Mouse (Mus musculus) E14TG2a.4 (cell line): ENCODE data around the gene Asap3.
A peak's percentile ranks its signal among the peaks of the same experiment; 100 is the strongest.

Source experiments
- H3K27me3 ChIP-seq: 2 replicates; pipeline ENCODE4 v1.6.1; 2014; ENCODE audit warnings: low read length, control low read depth; ENCODE audit not compliant: insufficient read depth
- H3K36me3 ChIP-seq: 2 replicates; pipeline ENCODE4 v1.6.1; 2014; ENCODE audit warnings: low read length, control low read depth; ENCODE audit not compliant: insufficient read depth
- H3K4me1 ChIP-seq: replicated peaks from 2 replicates; pipeline ENCODE4 v1.6.1; 2014; ENCODE audit warnings: low read depth, low read length, control low read depth
- H3K4me3 ChIP-seq: replicated peaks from 2 replicates; pipeline ENCODE4 v1.5.1; 2014; ENCODE audit warnings: mild to moderate bottlenecking, low read length
- H3K9me3 ChIP-seq: 2 replicates; pipeline ENCODE4 v1.6.1; 2014; ENCODE audit warnings: low read length, control low read depth
- CTCF ChIP-seq: conservative IDR thresholded peaks from 2 replicates; pipeline ENCODE4 v1.5.1; 2014; ENCODE audit warnings: low read length
- NANOG ChIP-seq: IDR thresholded peaks from 2 replicates; pipeline ENCODE4 v1.6.1; 2014; ENCODE audit warnings: borderline replicate concordance, low read length, mixed read lengths
- POU5F1 ChIP-seq: IDR thresholded peaks from 2 replicates; pipeline ENCODE4 v1.6.1; 2014; ENCODE audit warnings: low read length, borderline replicate concordance

Asap3 gene

DNA sequence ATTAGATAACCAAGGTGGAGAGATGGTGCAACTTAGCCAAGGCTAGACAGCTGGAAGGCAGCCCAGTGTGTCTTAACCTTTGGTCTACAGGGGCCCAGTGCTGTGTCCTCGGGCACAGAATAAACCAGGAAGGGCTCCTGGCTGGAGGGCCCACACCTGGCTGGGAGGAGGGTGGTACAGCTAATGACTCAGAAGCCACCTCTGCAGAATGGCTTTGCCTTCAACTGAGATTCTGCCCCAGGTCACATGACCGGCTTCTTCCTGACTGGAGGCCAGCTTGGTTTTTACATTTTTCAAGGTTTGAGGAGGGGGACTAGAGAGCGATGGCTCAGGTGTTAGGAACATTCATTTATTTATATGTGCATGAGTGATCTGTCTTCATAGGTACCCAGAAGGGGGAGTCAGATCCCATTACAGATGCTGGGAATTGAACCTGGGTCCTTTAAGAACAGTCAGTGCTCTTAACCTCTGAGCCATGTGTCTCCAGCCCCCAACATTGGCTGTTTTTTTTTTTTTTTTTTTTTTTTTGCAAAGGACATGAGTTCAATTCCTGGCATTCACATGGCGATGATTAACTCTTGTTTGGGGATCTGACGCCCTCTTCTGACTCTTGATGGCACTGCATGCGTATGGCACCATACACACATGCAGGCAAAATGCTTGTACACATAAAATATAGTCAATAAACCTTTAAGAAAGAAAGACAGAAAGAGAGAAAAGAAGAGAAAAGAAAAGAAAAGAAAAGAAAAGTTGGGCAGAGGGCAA, 17.0 kb upstream of the Asap3 start:
- Histone ChIP-seq H3K36me3 (peaks cover 96% of the 10 kb centered on the region), H3K4me1 (peaks cover 54% of the 10 kb centered on the region), H3K27me3 (no peaks in the 10 kb centered on the region), H3K9me3 (no peaks in the 10 kb centered on the region), H3K4me3 (no peak overlapping the region)
- TF ChIP-seq CTCF (peak; percentile 40), POU5F1 (no peak)

DNA sequence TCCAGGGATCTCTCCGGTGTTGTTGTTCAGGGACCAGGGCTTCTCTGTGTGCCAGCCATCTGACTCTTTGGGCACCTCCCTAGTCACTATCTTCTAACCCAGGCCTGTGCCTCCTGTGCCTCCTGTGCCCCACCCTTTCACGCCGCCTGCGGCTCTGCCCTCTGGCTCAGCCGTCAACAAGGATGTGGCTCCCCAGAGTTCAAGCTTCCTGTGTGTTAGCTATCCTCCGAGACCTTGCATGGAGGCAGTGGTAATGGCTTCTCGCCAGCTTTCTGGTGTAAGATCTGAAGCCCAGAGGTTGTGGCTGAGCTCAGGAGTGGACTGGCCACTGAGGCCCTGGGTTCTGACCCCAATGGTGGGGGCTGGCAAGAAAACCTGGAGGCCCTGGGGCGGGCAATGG, 16.3 kb upstream of the Asap3 start:
- H3K4me1 ChIP-seq: peaks cover 56% of the 10 kb centered on the region
- H3K36me3 ChIP-seq: peaks cover 95% of the 10 kb centered on the region
- no peaks in the 10 kb centered on the region for H3K9me3 ChIP-seq
- no peak overlapping the region for H3K4me3 ChIP-seq
- TF ChIP-seq CTCF: no peak
- no peak for TF ChIP-seq NANOG
- no peak for TF ChIP-seq POU5F1
- H3K27me3 ChIP-seq: no peaks in the 10 kb centered on the region

DNA sequence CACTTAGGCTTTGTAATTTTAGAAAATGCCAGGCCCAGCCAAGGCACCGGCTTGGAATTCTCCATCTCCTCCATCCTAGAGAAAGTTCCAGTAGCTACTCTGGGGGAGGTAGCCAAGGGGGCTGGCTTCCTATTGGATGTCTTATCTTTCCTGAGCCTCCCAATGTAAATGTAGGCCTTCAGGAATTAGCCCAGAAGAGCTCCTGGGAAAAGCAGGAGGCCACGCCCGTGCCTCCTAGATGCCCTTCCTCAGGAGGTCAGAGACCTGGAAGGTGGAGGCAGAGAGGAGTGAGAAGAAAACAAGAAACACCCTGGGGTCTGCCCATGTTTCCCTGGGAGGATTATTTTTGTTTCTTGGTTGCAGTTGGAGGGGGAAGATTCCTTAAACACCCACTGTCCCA, 12.6 kb upstream of the Asap3 start:
- no peaks in the 10 kb centered on the region for H3K27me3 ChIP-seq
- H3K4me1 ChIP-seq: peaks cover 79% of the 10 kb centered on the region
- peak overlapping the region; percentile 39 for H3K4me3 ChIP-seq
- H3K36me3 ChIP-seq: peaks cover 62% of the 10 kb centered on the region
- no peak for TF ChIP-seq POU5F1
- no peaks in the 10 kb centered on the region for H3K9me3 ChIP-seq

DNA sequence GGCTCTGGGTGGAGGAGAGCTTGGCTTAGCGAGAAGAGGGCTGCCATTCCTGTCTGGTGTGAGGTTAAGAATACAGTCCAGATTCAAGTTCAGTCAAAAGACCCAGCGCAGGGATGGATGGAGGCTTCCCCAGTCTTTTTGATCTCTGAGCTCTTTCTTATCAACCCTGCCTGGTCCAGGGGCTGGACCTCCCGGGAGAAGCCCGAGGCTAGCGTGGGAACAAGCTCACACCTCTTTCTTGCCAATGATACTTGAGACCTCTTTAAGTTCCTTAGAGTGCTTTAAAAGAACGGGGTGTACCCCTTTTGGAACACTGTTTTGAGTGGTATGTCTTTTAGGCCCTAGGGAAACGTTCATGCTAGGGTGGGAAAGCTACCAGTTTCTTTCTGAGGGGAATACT, 11.1 kb upstream of the Asap3 start:
- Histone ChIP-seq H3K27me3 (no peaks in the 10 kb centered on the region), H3K9me3 (no peaks in the 10 kb centered on the region), H3K4me3 (no peak overlapping the region), H3K4me1 (peaks cover 74% of the 10 kb centered on the region), H3K36me3 (peaks cover 47% of the 10 kb centered on the region)
- TF ChIP-seq NANOG (no peak), POU5F1 (no peak), CTCF (no peak)

DNA sequence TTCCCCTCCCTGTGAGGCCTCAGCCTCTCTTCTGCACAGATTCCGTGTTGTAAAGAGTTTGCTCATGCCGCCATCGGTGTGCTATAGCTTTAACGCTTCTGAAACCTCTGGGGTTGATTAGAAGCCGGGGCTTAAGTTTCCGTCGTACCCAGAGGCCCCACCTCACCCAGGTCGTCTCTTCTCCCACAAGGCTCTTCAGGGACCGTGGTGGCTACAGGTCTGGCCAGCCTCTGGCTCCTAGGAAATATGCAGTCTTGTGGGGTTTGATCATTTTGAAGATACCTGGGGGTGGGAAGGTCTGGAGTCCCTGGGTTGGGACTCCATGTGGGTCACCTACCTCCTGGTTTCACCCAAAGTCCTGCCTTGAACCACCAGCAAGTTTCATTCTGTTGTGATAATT, 10.5 kb upstream of the Asap3 start:
- no peaks in the 10 kb centered on the region for H3K9me3 ChIP-seq
- no peak for TF ChIP-seq NANOG
- TF ChIP-seq CTCF: no peak
- no peak for TF ChIP-seq POU5F1
- H3K36me3 ChIP-seq: peaks cover 41% of the 10 kb centered on the region
- no peaks in the 10 kb centered on the region for H3K27me3 ChIP-seq
- H3K4me3 ChIP-seq: 0 out of 2 replicates have a peak overlapping the region, but pooled peaks have one; percentile 10
- peaks cover 77% of the 10 kb centered on the region for H3K4me1 ChIP-seq

DNA sequence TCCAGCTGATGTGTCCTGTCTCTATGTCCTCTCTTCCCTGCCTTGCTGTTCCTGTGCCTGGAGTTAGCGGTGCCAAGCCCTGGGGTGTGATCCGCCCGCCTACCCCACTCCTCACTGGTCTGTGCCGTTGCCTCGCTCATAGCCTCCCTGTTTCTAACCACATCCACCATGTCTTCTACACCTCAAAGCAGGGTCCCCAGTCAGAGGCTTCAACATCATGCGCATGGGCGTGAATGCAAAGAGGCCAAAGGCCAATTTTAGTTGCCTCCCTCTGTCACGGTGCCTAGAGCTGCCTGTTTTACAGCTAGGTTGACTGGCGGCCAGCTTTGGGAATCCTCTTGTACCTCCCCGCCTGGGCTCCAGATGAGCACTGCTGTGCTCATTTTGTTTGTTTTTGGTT, 10.0 kb upstream of the Asap3 start:
- peaks cover 80% of the 10 kb centered on the region for H3K4me1 ChIP-seq
- H3K36me3 ChIP-seq: peaks cover 36% of the 10 kb centered on the region
- no peaks in the 10 kb centered on the region for H3K27me3 ChIP-seq
- TF ChIP-seq NANOG (no peak), POU5F1 (no peak), CTCF (no peak)
- no peaks in the 10 kb centered on the region for H3K9me3 ChIP-seq
- peak overlapping the region; percentile 48 for H3K4me3 ChIP-seq

DNA sequence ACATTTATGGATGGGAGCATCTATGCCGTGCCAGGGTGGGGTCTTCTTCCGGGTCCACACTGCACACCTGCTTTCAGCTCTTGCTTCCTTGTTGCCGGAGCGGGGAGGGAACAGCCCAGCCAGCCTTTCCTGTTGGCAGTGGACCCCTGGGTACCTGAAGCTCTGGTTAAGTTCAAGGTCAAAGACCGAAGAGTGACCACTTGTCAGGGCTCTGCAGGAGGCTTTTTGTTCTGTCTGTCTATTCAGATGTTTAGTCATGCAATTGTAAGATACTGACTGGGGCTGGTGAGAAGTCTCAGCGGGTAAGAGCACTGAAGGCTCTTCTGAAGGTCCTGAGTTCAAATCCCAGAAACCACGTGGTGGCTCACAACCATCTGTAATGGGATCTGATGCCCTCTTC, 7.3 kb upstream of the Asap3 start:
- H3K27me3 ChIP-seq: no peaks in the 10 kb centered on the region
- TF ChIP-seq POU5F1 (no peak), CTCF (no peak), NANOG (peak; percentile 74)
- H3K4me1 ChIP-seq: peaks cover 66% of the 10 kb centered on the region
- H3K36me3 ChIP-seq: peaks cover 13% of the 10 kb centered on the region
- no peak overlapping the region for H3K4me3 ChIP-seq
- H3K9me3 ChIP-seq: no peaks in the 10 kb centered on the region

DNA sequence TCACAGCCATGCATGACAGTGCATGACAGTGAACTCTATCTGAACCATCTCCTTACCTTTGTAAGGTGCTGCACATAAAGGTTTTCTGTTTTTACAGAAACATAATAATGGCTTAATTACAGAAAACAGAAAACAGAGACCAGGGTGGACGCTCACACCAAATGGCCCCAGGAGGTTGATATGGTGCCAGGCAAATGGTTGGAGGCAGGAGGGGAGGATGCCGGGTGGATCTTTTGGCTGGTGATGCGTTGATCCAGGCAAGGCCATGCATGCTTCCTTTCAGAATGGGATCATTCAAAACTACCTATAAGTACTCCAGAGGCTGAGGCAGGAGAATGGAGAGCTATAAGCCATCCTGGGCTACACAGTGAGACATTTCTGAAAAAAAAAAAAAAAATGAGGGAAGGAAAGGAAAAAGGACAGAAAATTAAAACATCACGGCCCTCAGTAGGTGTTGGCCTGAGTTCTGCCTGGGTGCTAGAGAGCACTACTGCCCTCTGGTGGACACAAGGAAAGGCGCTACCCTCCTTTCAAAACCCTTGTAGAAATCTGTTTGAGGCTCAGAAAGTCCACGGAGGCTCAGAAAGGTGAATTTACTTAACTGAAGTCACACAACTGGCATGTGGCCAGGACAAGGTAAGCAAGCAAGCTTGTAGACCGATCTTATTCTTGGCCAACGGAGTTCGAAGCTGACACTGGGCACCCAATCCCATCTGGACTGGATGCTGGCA, 6.4 kb upstream of the Asap3 start:
- H3K9me3 ChIP-seq: no peaks in the 10 kb centered on the region
- H3K4me1 ChIP-seq: peaks cover 58% of the 10 kb centered on the region
- no peaks in the 10 kb centered on the region for H3K27me3 ChIP-seq
- no peak overlapping the region for H3K4me3 ChIP-seq
- TF ChIP-seq CTCF: peak; percentile 48
- TF ChIP-seq POU5F1: no peak
- H3K36me3 ChIP-seq: peaks cover 5% of the 10 kb centered on the region; the same call in 1 of the 2 replicates
